Mouse (Mus musculus) small intestine, adult 2 months (tissue): ENCODE results near the gene Sema3c.

Experiments
- CTCF ChIP-seq: fragments of 200-500 bp; IDR thresholded peaks from 2 replicates; pipeline ENCODE4 v1.5.1; 2012; ENCODE audit warnings: low read depth, mild to moderate bottlenecking, control low read depth, inconsistent platforms, low read length, moderate library complexity, mixed read lengths; ENCODE audit not compliant: insufficient replicate concordance, insufficient read length; ENCODE audit errors: extremely low read depth
- POLR2A ChIP-seq: fragments of 200-500 bp; IDR thresholded peaks from 2 replicates; pipeline ENCODE4 v1.6.1; 2012; ENCODE audit warnings: low read depth, mild to moderate bottlenecking, control low read depth, inconsistent platforms, low read length, moderate library complexity

- no peak for TF ChIP-seq POLR2A
- TF ChIP-seq CTCF = no peak
Observed at GRCm38 (mm10) chr5:17622564-17622963, 48.5 kb downstream of the Sema3c start.
